Mouse (Mus musculus): ENCODE data around the gene Gm6309.
"Not testable (repeated sequence)": the region's sequence is repeated elsewhere in the genome, so short reads cannot be mapped to it uniquely, and the experiment has no call there.

DNA sequence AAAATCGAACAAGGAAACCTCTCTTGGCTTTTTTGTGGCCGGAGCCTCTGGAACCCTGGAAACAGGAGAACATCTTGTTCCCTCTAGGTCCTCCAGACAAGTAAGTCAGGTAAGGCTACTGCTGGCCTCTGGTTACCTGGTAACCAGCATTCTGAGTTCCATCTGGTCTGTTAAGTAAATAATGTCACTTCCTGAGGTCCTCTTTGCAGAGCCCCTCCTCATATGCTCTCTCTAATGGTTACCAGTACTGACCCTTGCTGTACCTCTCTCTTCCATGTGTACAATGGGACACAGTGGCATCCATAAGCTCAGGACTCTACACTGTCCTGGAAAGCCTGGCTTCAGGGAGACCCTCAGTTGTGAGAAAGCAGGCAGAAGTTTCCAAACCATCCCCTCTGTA is at the start of gene Gm6309:
- not testable (repeated sequence) for TF ChIP-seq EP300, CTCF (IDR thresholded peaks at IDR 0.05; ENCODE audit: low read depth)

Data from heart, postnatal 0 days (tissue).